Mouse (Mus musculus) T-helper 2 cell (primary cell): ENCODE measurements around the gene Ccnb1ip1.

ENCODE experiments used
- in situ Hi-C: fragments of 300-600 bp; cut with MboI, MseI; formaldehyde crosslinking; loops from one replicate; pipeline ENCODE4 v1.15.1; 2025; ENCODE audit warnings: high pct_unique_total_duplicates

The Ccnb1ip1 gene

GRCm38 (mm10) chr14:50784391-50785250 lies 22.9 kb downstream of the Ccnb1ip1 start:
- in situ Hi-C loops, result no loop called here

GRCm38 (mm10) chr14:50782166-50782565 lies 25.4 kb downstream of the Ccnb1ip1 start:
- in situ Hi-C loops, result no loop called here

- in situ Hi-C loops, result loop anchor here (25.0 kb wide), 1 partner anchor 909 kb away; no protein-coding TSS in a partner anchor
Observed at GRCm38 (mm10) chr14:50771342-50771741, 36.2 kb downstream of the Ccnb1ip1 start.

DNA sequence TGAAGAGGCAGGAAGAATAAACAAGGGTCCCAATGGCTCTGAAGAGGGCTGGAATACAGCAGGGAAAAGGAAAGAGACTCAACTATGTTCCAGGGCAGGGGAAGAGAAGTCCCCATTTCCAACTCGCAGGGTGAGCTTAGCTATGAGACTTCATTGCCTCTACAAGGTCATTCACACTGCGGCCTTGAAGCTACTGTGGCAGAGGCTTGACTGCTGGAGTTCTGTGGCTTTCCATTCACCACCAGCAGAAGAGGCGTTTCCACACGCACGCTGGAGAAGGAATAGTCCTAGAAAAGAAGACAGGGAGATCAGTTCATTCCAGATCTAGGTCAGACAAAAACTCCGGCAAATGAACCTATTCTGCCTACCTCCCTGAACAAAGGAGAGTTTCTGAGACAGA lies 41.8 kb downstream of the Ccnb1ip1 start:
- in situ Hi-C loops, result loop anchor here (25.0 kb wide), 1 partner anchor 903 kb away; no protein-coding TSS in a partner anchor

DNA sequence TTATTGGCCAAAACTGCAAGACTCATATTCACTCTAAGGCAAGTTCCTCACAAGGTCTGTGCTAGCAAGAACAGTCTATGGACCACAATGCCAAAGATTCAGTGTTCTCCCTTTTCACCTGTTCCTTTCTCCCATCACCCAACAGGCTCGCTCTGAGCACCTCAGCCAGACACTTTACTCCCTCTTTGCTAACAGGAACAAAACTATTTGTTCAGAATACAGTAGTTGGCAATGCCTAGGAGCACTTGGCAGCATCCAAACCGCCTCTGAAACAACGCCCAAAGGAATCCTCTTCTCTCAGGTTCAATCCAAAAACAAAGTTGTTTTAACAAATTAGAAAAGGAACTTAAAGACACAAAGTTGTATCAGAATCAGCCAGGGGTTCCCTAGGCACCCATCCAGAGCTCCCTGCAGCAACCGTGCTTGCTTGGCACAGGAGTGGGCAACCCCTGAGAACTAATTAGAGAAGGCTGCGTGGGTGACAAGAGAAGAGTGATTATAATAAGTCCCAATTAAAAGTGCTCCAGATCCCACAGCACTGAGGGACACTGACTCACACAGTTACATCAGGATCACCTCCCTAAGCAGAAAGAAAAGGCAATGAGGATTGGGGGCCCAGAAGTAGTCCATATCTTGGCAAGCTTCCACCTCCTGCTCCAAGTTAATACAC lies 49.0 kb downstream of the Ccnb1ip1 start:
- in situ Hi-C loops, result loop anchor here (25.0 kb wide), 1 partner anchor 896 kb away; no protein-coding TSS in a partner anchor

GRCm38 (mm10) chr14:50744994-50745393 lies 62.5 kb downstream of the Ccnb1ip1 start, which contains the start of gene Olfr749:
Gene Olfr749, minus strand, starts transcription at chr14:50745094.
- in situ Hi-C loops, result no loop called here

- in situ Hi-C loops, result no loop called here
Observed at GRCm38 (mm10) chr14:50741584-50741983, 65.9 kb downstream of the Ccnb1ip1 start.

GRCm38 (mm10) chr14:50740334-50740733 lies 67.2 kb downstream of the Ccnb1ip1 start:
- in situ Hi-C loops, result no loop called here
